Mouse (Mus musculus) cerebellum, adult 11-12 months (tissue): ENCODE measurements around the gene Oas1a.
A peak's percentile ranks its signal among the peaks of the same experiment; 100 is the strongest.
"Not testable (repeated sequence)": the region's sequence is repeated elsewhere in the genome, so short reads cannot be mapped to it uniquely, and the experiment has no call there.

Experiments used
- DNase-seq: peaks from one replicate; pipeline ENCODE4 v3.0.0; 2022

The Oas1a gene

GRCm38 (mm10) chr5:120906791-120907733 lies at the start of gene Oas1a:
TSS of gene Oas1a (minus strand) at chr5:120907521.
- DNase-seq = not testable (repeated sequence)

- DNase-seq = peak; percentile 40
Observed at GRCm38 (mm10) chr5:120953974-120954373, 46.7 kb upstream of the Oas1a start.

GRCm38 (mm10) chr5:120952242-120952770 lies 45.0 kb upstream of the Oas1a start:
- DNase-seq = peak; percentile 11

- DNase-seq = no peak
Observed at GRCm38 (mm10) chr5:120942076-120942475, 34.8 kb upstream of the Oas1a start.

GRCm38 (mm10) chr5:120938586-120938985 lies 31.3 kb upstream of the Oas1a start:
- no peak for DNase-seq

GRCm38 (mm10) chr5:120937841-120938240 lies 30.5 kb upstream of the Oas1a start:
- DNase-seq = no peak

- no peak for DNase-seq
Observed at GRCm38 (mm10) chr5:120933966-120934365, 26.6 kb upstream of the Oas1a start.

- no peak for DNase-seq
Observed at GRCm38 (mm10) chr5:120927036-120927435, 19.7 kb upstream of the Oas1a start.

GRCm38 (mm10) chr5:120926311-120926710 lies 19.0 kb upstream of the Oas1a start:
- not testable (repeated sequence) for DNase-seq

GRCm38 (mm10) chr5:120924520-120924919 lies 17.2 kb upstream of the Oas1a start:
- not testable (repeated sequence) for DNase-seq

- DNase-seq = no peak
Observed at GRCm38 (mm10) chr5:120923969-120924368, 16.6 kb upstream of the Oas1a start.

- DNase-seq = no peak
Observed at GRCm38 (mm10) chr5:120920296-120920695, 13.0 kb upstream of the Oas1a start.

- not testable (repeated sequence) for DNase-seq
Observed at GRCm38 (mm10) chr5:120919156-120919935, 12.0 kb upstream of the Oas1a start.

GRCm38 (mm10) chr5:120914204-120914603 lies 6.9 kb upstream of the Oas1a start, which contains the start of gene Oas1d:
TSS of gene Oas1d (plus strand) at chr5:120914536.
- not testable (repeated sequence) for DNase-seq

GRCm38 (mm10) chr5:120908196-120908920 lies 1.0 kb upstream of the Oas1a start:
- DNase-seq = no peak

- no peak for DNase-seq
Observed at GRCm38 (mm10) chr5:120902056-120902455, 5.3 kb downstream of the Oas1a start.

- no peak for DNase-seq
Observed at GRCm38 (mm10) chr5:120900666-120901065, 6.7 kb downstream of the Oas1a start.

GRCm38 (mm10) chr5:120898726-120899125 lies 8.6 kb downstream of the Oas1a start:
- DNase-seq = no peak

GRCm38 (mm10) chr5:120898307-120898706 lies 9.0 kb downstream of the Oas1a start:
- DNase-seq = no peak

GRCm38 (mm10) chr5:120895231-120895900 lies 12.0 kb downstream of the Oas1a start:
- no peak for DNase-seq

GRCm38 (mm10) chr5:120894692-120895091 lies 12.6 kb downstream of the Oas1a start:
- DNase-seq = not testable (repeated sequence)

- DNase-seq = not testable (repeated sequence)
Observed at GRCm38 (mm10) chr5:120893866-120894265, 13.5 kb downstream of the Oas1a start.
